Mouse (Mus musculus) thymus, adult 18-20 months (tissue): ENCODE results near the gene Etv1.
"Not testable (repeated sequence)": the region's sequence is repeated elsewhere in the genome, so short reads cannot be mapped to it uniquely, and the experiment has no call there.

Experiments
- DNase-seq, 2 experiments: peaks; one replicate each; pipeline ENCODE4 v3.0.0; 2022; ENCODE audit warnings: mixed read lengths in 2 of 2

Etv1 gene

GRCm38 (mm10) chr12:38820642-38821041 is 41.5 kb downstream of the Etv1 start:
- DNase-seq = no peak

- DNase-seq = no peak
Measured at GRCm38 (mm10) chr12:38824405-38824804, 45.2 kb downstream of the Etv1 start.

GRCm38 (mm10) chr12:38832981-38833380 is 53.8 kb downstream of the Etv1 start:
- DNase-seq = no peak

- no peak for DNase-seq
Measured at GRCm38 (mm10) chr12:38834581-38834980, 55.4 kb downstream of the Etv1 start.

- DNase-seq = not testable (repeated sequence)
Measured at GRCm38 (mm10) chr12:38834986-38835385, 55.8 kb downstream of the Etv1 start.

- no peak for DNase-seq
Measured at GRCm38 (mm10) chr12:38843801-38844295, 64.7 kb downstream of the Etv1 start.

- DNase-seq = no peak
Measured at GRCm38 (mm10) chr12:38847500-38848261, 68.5 kb downstream of the Etv1 start.

GRCm38 (mm10) chr12:38849994-38850393 is 70.8 kb downstream of the Etv1 start:
- DNase-seq = no peak

- no peak for DNase-seq
Measured at GRCm38 (mm10) chr12:38854274-38854673, 75.1 kb downstream of the Etv1 start.

GRCm38 (mm10) chr12:38854751-38855150 is 75.6 kb downstream of the Etv1 start:
- DNase-seq = no peak

GRCm38 (mm10) chr12:38859675-38860074 is 80.5 kb downstream of the Etv1 start:
- no peak for DNase-seq

GRCm38 (mm10) chr12:38860168-38861115 is 81.3 kb downstream of the Etv1 start:
- DNase-seq = no peak

- DNase-seq = no peak
Measured at GRCm38 (mm10) chr12:38863395-38863794, 84.2 kb downstream of the Etv1 start.

- no peak for DNase-seq
Measured at GRCm38 (mm10) chr12:38863982-38864828, 85.0 kb downstream of the Etv1 start.

- no peak for DNase-seq
Measured at GRCm38 (mm10) chr12:38874470-38874995, 95.4 kb downstream of the Etv1 start.

GRCm38 (mm10) chr12:38904516-38904915 is 125.3 kb downstream of the Etv1 start:
- DNase-seq = no peak

- no peak for DNase-seq
Measured at GRCm38 (mm10) chr12:38906314-38906713, 127.1 kb downstream of the Etv1 start.

GRCm38 (mm10) chr12:38906812-38907211 is 127.6 kb downstream of the Etv1 start:
- DNase-seq = no peak

- no peak for DNase-seq
Measured at GRCm38 (mm10) chr12:38908947-38909346, 129.8 kb downstream of the Etv1 start.
